Mouse (Mus musculus) embryonic fibroblast, embryonic 13.5 days (primary cell): Measurements from ENCODE around the gene Cobl.

ENCODE experiments used
- CTCF ChIP-seq: IDR thresholded peaks from 2 replicates; pipeline ENCODE4 v1.5.1; 2011; ENCODE audit warnings: mild to moderate bottlenecking, control low read depth, low read length, moderate library complexity, borderline replicate concordance; ENCODE audit not compliant: insufficient read depth
- POLR2A ChIP-seq: IDR thresholded peaks from 2 replicates; pipeline ENCODE4 v1.6.1; 2011; ENCODE audit warnings: low read depth, mild to moderate bottlenecking, control low read depth, low read length, moderate library complexity

- TF ChIP-seq CTCF (no peak), POLR2A (no peak)
Observed at GRCm38 (mm10) chr11:12448101-12448500, 16.7 kb downstream of the Cobl start.
